Mouse (Mus musculus) forebrain, embryonic 11.5 days (tissue): Measurements from ENCODE around the gene Snx19. TPM values are rescaled to one million over a fixed set of nuclear protein-coding genes. Genes with fewer than 3 reads are reported as not detected.

Experiments used
- ATAC-seq: fragments of 200-750 bp; cut with Nextera tagmentation; replicated peaks from 2 replicates; pipeline ENCODE4 v1.8.0; 2017; ENCODE audit warnings: moderate TSS enrichment; ENCODE audit not compliant: low FRiP score
- DNase-seq: peaks from one replicate; pipeline ENCODE4 v3.0.0-alpha.2; 2017; ENCODE audit warnings: low spot score
- H3K27ac ChIP-seq: fragments of 300-500 bp; sonication (generic); 2 replicates; pipeline ENCODE4 v1.5.1; 2014; ENCODE audit warnings: low read depth, low read length
- H3K27me3 ChIP-seq: fragments of 300-500 bp; sonication (generic); 2 replicates; pipeline ENCODE4 v1.6.1; 2014; ENCODE audit warnings: mild to moderate bottlenecking, low read length, mixed read lengths; ENCODE audit not compliant: control insufficient read depth, insufficient read depth
- H3K36me3 ChIP-seq: fragments of 300-500 bp; sonication (generic); 2 replicates; pipeline ENCODE4 v1.6.1; 2014; ENCODE audit warnings: mild to moderate bottlenecking, low read length, moderate library complexity, mixed read lengths; ENCODE audit not compliant: control insufficient read depth, insufficient read depth
- H3K4me1 ChIP-seq: fragments of 300-500 bp; sonication (generic); replicated peaks from 2 replicates; pipeline ENCODE4 v1.6.1; 2014; ENCODE audit warnings: low read length, mixed read lengths; ENCODE audit not compliant: control insufficient read depth, insufficient read depth
- H3K4me2 ChIP-seq: fragments of 300-500 bp; sonication (generic); 2 replicates; pipeline ENCODE4 v1.6.1; 2014; ENCODE audit warnings: low read depth, mild to moderate bottlenecking, low read length, moderate library complexity, mixed read lengths; ENCODE audit not compliant: severe bottlenecking
- H3K4me3 ChIP-seq: fragments of 300-500 bp; sonication (generic); 2 replicates; pipeline ENCODE4 v1.5.1; 2014; ENCODE audit warnings: low read depth, low read length
- H3K9ac ChIP-seq: fragments of 300-500 bp; sonication (generic); 2 replicates; pipeline ENCODE4 v1.6.1; 2014; ENCODE audit warnings: low read length
- H3K9me3 ChIP-seq: fragments of 300-500 bp; sonication (generic); 2 replicates; pipeline ENCODE4 v1.6.1; 2016; ENCODE audit warnings: low read length, mixed read lengths; ENCODE audit not compliant: control insufficient read depth
- WGBS: fragments of 180-500 bp; shearing (Covaris S2); extraction: QIAGEN DNeasy Blood & Tissue Kit; methylation state at CpG from one replicate; pipeline ENCODE4 v1.1.7; 2014; 5-methylcytosine and 5-hydroxymethylcytosine counted together
- polyA plus RNA-seq: library from polyadenylated mRNA; unstranded; fragments of >200 nt; fragmentation: Nextera tagmentation; extraction: Ambion mirVana; gene quantifications from 2 replicates; pipeline ENCODE4 v1.2.1, GENCODE M21; 2014

The Snx19 gene
- polyA plus RNA-seq, 1 experiment from 2014 or later = 25.9 TPM

DNA sequence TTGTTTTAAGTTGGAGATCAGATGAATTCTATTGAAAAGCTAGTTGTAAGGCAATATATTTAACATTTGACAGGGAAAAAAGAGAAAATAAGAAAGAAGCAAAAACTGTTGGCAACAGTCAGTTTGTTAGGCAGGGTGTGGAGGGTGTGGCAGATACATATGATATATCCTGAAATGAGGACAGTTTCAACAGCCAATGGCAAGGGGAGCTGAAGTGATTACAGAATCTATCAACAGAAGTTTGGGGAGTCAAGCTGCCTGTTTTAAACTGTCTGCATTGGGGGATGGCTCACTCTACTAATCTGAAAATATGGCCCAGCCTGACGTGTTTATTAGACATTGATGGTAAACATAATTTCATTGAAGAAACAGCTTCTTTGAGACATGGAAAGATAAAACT is 61.5 kb downstream of the Snx19 start:
- H3K4me1 ChIP-seq = no peaks in the 10 kb centered on the region
- H3K27me3 ChIP-seq = no peaks in the 10 kb centered on the region
- no peaks in the 10 kb centered on the region for H3K9me3 ChIP-seq
- DNase-seq (no peak), ATAC-seq (no peak)
- H3K4me3 ChIP-seq = no peak overlapping the region
- H3K27ac ChIP-seq = no peak overlapping the region
- H3K4me2 ChIP-seq = no peak overlapping the region
- no peak overlapping the region for H3K9ac ChIP-seq
- H3K36me3 ChIP-seq = no peaks in the 10 kb centered on the region
- WGBS = 90% methylated on average over 1 of the region's 1 CpGs

DNA sequence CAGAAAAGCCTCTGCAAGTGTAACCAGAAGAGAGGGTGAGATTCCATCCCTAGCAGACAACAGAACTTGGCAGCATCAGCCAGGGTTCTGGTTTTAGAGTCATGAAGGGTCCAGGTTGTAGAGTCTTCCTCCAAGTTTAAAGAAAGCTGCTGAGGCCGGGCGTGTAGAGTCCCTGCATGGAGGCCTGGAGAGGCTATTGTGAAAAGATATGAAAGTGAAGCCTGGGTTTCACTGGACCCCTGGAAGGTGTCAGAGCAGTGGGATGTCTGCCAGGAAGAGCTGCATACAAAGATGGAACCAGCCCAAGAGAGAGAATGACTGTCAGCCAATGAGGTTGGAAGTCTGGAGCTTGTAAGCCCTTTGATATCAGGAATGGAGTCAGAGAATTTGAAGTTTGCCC is 67.5 kb downstream of the Snx19 start:
- Histone ChIP-seq H3K4me3 (no peak overlapping the region), H3K27ac (no peak overlapping the region), H3K9me3 (no peaks in the 10 kb centered on the region), H3K4me1 (no peaks in the 10 kb centered on the region), H3K27me3 (no peaks in the 10 kb centered on the region), H3K36me3 (no peaks in the 10 kb centered on the region), H3K4me2 (no peak overlapping the region), H3K9ac (no peak overlapping the region)
- ATAC-seq (no peak), DNase-seq (no peak)
- 84% methylated on average over 2 of the region's 2 CpGs for WGBS

DNA sequence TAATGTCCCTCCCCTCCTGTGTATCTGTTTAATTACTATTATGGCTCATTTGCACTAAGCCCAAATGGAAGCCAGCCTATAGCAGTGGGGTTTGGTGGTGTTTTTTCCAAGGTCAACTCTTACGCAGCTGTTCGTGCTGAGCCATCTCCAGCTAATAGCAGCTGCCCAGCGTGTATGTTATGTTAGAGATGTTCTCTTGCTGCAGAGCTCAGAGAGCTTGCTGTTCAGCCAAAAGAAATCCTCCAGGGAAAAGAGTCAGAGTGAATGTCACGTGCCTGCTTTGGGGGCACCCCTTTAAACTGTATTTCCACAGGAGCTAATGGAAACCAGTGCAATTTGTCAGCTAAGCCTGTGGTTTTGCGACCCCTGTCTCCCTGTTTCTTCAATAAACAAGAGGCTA is 82.1 kb downstream of the Snx19 start:
- no peaks in the 10 kb centered on the region for H3K4me1 ChIP-seq
- no peaks in the 10 kb centered on the region for H3K36me3 ChIP-seq
- H3K27ac ChIP-seq = no peak overlapping the region
- H3K4me3 ChIP-seq = no peak overlapping the region
- H3K4me2 ChIP-seq = no peak overlapping the region
- H3K9ac ChIP-seq = no peak overlapping the region
- ATAC-seq (no peak), DNase-seq (no peak)
- no peaks in the 10 kb centered on the region for H3K9me3 ChIP-seq
- H3K27me3 ChIP-seq = no peaks in the 10 kb centered on the region
- 80% methylated on average over 5 of the region's 5 CpGs for WGBS

- ATAC-seq (no peak), DNase-seq (no peak)
- no peak overlapping the region for H3K4me3 ChIP-seq
- H3K9me3 ChIP-seq = no peaks in the 10 kb centered on the region
- H3K36me3 ChIP-seq = no peaks in the 10 kb centered on the region
- no peaks in the 10 kb centered on the region for H3K4me1 ChIP-seq
- no peak overlapping the region for H3K9ac ChIP-seq
- no peaks in the 10 kb centered on the region for H3K27me3 ChIP-seq
- no peak overlapping the region for H3K4me2 ChIP-seq
- H3K27ac ChIP-seq = no peak overlapping the region
Measured at GRCm38 (mm10) chr9:30515953-30516352, 89.0 kb downstream of the Snx19 start.
